Mouse (Mus musculus) spleen, adult 2 months (tissue): ENCODE measurements around the gene Mrps11.

ENCODE experiments used
- CTCF ChIP-seq: fragments of 200-500 bp; IDR thresholded peaks from 2 replicates; pipeline ENCODE4 v1.5.1; 2011; ENCODE audit warnings: mild to moderate bottlenecking, inconsistent platforms; ENCODE audit not compliant: insufficient read depth, insufficient read length, insufficient replicate concordance; ENCODE audit errors: extremely low read depth
- POLR2A ChIP-seq: fragments of 200-500 bp; IDR thresholded peaks from 2 replicates; pipeline ENCODE4 v1.6.1; 2011; ENCODE audit warnings: low read depth, low read length, inconsistent platforms

DNA sequence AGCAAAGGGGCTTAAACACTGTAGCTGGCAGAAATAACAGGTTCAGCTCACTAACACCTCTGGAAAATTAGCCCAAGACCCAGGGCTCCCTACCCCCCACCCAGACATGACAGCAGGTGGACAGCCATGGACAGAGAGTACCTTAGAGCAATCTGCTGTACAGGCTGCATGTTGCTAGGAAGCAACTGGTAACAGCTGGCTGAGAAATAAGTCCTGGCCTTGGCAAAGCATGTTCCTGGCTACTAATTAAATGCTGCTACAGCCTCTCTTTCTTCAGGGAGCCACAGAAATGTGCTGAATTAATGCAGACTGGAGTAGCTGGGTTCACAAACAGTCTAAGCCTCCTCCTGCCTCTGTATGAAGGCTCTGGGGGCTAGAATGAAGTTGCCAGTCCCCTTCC is 31.8 kb downstream of the Mrps11 start:
- no peak for TF ChIP-seq CTCF
- TF ChIP-seq POLR2A: no peak
